Mouse (Mus musculus): ENCODE measurements around the gene Olfr1047.
"Not testable (repeated sequence)": the region's sequence is repeated elsewhere in the genome, so short reads cannot be mapped to it uniquely, and the experiment has no call there.

Gene Olfr1047

GRCm38 (mm10) chr2:86231301-86231700 is at the start of gene Olfr1047:
Gene Olfr1047 (minus strand): TSS chr2:86231401.
- in situ Hi-C loops (cut with MboI, MseI): no loop called here

DNA sequence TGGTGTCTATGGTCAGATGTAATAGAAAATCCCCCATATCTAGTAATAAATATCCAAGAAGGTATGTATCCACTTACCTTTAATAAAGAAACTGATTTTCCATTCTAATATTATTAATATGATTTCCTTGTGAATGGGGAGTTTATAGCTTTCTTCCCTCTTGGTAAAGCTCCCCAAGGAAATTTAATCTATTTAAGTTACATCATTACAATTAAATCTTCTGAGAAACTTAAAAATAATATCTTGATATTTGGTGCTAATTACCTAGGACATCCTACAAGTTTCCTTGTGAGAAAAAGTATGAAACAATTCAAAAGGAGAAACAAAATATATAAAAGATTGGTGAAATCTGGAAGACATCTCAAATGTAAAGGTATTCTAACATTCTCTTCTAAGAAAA is 47.8 kb upstream of the Olfr1047 start, which contains the start of gene Olfr1051:
TSS of gene Olfr1051 (minus strand) at position 101 of the 400 bp plus-strand sequence.
- in situ Hi-C loops (cut with MboI, MseI): not testable (repeated sequence)

DNA sequence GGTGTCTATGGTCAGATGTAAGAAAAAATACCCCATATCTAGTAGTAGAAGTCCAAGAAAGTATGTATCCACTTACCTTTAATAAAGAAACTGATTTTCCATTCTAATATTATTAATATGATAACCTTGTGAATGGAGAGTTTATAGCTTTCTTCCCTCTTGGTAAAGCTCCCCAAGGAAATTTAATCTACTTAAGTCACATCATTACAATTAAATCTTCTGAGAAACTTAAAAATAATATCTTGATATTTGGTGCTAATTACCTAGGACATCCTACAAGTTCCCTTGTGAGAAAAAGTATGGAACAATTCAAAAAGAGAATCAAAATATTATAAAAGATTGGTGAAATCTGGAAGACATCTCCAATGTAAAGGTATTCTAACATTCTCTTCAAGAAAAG is 27.0 kb upstream of the Olfr1047 start, which contains the start of gene Olfr1049:
TSS of gene Olfr1049 (minus strand) at position 101 of the 400 bp plus-strand sequence.
- in situ Hi-C loops (cut with MboI, MseI): not testable (repeated sequence)

DNA sequence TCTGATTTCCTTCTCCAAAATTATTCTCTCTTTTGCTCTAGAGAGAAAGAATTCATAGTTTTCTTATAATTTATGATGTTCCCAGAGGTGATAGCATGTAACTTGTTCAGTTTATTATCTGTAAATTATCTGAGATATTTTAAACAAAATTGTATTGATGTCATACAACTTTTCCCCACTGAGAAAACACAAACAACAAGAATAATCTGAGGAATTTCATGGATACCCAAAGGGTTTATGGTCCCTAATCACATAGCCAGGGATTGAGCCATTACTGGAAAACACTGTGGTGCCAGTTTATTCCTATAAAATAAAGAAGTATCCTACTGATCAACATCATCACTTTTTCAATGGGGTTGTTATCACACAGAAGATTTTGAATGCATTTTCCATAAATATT is 9.0 kb upstream of the Olfr1047 start, which contains the start of gene Olfr1048:
TSS of gene Olfr1048 (minus strand) at position 101 of the 400 bp plus-strand sequence.
- in situ Hi-C loops (cut with MboI, MseI): no loop called here

- in situ Hi-C loops (cut with MboI, MseI): no loop called here
Observed at GRCm38 (mm10) chr2:86219214-86219613, 12.0 kb downstream of the Olfr1047 start, which contains the start of gene Olfr1046. Gene Olfr1046 (minus strand): TSS chr2:86219314.

DNA sequence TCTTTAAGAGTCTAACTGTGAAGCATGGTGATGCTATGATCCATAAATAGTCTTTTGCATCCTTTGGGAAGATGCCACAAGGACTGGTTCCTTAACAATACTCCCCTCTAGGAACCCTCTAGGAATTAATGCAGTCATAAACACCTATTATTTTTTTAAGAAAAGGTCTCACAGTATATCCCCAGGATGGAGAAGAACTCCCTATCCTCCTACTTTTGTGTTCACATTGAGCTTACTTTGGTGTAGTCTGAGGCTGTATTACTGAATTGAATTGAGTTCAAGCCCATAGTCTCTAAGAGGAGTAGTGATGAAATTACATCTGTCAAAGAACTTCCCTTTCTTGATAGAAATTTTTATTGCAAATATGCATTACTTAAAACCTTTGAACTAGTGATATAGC is 28.3 kb downstream of the Olfr1047 start, which contains the start of gene Olfr1045:
TSS of gene Olfr1045 (minus strand) at position 101 of the 400 bp plus-strand sequence.
- in situ Hi-C loops (cut with MboI, MseI): no loop called here

DNA sequence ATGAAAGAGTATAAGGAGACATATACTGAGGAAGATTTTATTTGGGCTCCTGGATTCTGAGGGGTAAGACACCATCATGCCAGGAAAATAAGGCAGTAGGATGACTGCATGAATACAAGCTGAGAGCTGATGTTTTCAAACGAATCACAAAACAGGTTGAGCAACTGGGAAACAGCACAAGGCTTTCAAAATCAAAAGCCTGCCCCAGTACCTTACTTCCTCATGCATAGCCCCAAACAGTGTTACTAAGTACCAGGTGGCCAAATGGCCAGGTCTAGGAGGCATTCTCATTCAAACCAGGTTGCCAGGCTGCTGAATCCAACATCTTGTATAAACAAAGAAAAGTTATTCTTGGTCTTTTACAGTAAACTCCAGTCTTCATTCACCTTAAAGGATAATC is 35.3 kb downstream of the Olfr1047 start:
- in situ Hi-C loops (cut with MboI, MseI): no loop called here

DNA sequence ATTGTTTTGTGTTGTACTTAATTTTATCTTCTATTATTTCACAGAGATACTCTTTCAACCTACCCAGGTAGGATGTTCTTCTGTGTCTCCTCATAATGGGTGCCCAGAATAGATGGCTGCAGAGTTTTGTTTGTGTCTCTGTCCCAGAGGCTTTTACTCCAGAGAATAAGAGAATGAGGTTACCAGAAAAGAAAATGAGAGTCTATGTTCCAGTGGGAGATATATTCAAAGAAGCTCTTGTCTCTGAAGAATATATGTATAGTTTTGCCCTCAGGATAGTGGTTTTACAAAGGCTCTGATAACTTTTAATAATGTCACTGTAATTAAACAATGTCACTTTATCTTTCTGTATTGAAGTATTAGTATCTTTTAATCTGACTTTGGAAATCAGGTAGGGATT is 45.6 kb downstream of the Olfr1047 start, which contains the start of gene Olfr52:
TSS of gene Olfr52 (minus strand) at position 101 of the 400 bp plus-strand sequence.
- in situ Hi-C loops (cut with MboI, MseI): no loop called here

DNA sequence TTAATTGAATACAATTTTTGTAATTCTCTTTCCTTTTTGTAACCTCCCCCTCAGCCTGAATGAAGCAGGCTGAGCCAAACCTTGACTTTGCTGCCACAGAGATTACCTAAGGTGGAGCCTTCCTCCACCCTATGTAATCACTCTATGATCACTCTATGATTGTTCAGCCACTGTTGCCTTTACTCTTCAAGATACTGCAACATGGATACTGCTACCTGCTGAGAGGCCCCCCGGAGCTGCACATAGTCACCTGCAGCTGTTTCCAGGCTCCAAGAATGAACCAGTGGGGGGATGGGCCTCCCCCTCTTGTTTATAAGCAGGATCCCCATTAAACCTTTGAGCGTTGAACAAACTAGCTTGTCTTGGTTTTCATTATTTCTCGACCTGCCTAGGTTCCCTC is 51.3 kb downstream of the Olfr1047 start:
- in situ Hi-C loops (cut with MboI, MseI): no loop called here

- in situ Hi-C loops (cut with MboI, MseI): no loop called here
Observed at GRCm38 (mm10) chr2:86177720-86178119, 53.5 kb downstream of the Olfr1047 start, which contains the start of gene Olfr1044. Gene Olfr1044 (minus strand): TSS chr2:86177820.

Measured in T-helper 1 cell (primary cell).